In genomic region chr19:15035554-15035953, GRCm38 (mm10) we compare ENCODE assay signal across 9 mouse cellular contexts.
DNase-seq lines count a peak whose midpoint lies in the region; ATAC-seq and TF ChIP-seq lines count a peak whose summit lies in the region.
"Had no signal": no experiment of that assay in that cellular context is flagged by ENCODE, and none has a peak within 500 bp of the region (broad histone marks: within the 10 kb centered on the region; RNA-seq: fewer than 3 reads in every experiment).

No protein-coding gene starts in this region.

- H3K4me3 ChIP-seq in E14TG2a.4 (replicated peaks; ENCODE audit: low read length): no peak overlapping the region
- H3K4me3 ChIP-seq: heart, embryonic 15.5 days had no signal

- peaks cover 8% of the 10 kb centered on the region for H3K9me3 ChIP-seq in E14TG2a.4 (ENCODE audit: low read length)
- H3K9me3 ChIP-seq: heart, embryonic 15.5 days had no signal

- intact Hi-C loops in heart, postnatal 14 days (cut with DNase I): loop anchor here (1.0 to 10.0 kb wide), 2 partner anchors 579 to 1054 kb away; no protein-coding TSS in a partner anchor

- no peaks in the 10 kb centered on the region for H3K27me3 ChIP-seq in E14TG2a.4 (ENCODE audit: insufficient read depth, low read length)

- peaks cover 11% of the 10 kb centered on the region for H3K4me1 ChIP-seq in E14TG2a.4 (replicated peaks; ENCODE audit: low read depth, low read length)
- H3K4me1 ChIP-seq: heart, embryonic 15.5 days had no signal

- H3K36me3 ChIP-seq in E14TG2a.4 (ENCODE audit: insufficient read depth, low read length): no peaks in the 10 kb centered on the region
- H3K36me3 ChIP-seq: heart, embryonic 15.5 days had no signal

- peak; percentile 98 for TF ChIP-seq CTCF in E14TG2a.4 (conservative IDR thresholded peaks at IDR 0.05; ENCODE audit: low read length)

- ATAC-seq in megakaryocyte-erythroid progenitor cell, adult 5-6 weeks (replicated peaks; ENCODE audit: low FRiP score, low TSS enrichment, poor library complexity, severe bottlenecking): no peak

- peak; percentile 60 to 84 for DNase-seq in adrenal gland, adult (ENCODE audit: inconsistent age in 2 of 2, low spot score in 1 of 2)
- peak; percentile 82 for DNase-seq in embryo, embryonic 10.5 days (ENCODE audit: low spot score)
- DNase-seq in heart, postnatal 14 days: peak; percentile 66 to 75
- peak; percentile 50 to 80 for DNase-seq in layer of hippocampus, adult 8-10 months (ENCODE audit: low spot score in 2 of 2)
- peak; percentile 69 to 74 for DNase-seq in lung, postnatal 4 days
- peak; percentile 78 for DNase-seq in right cerebral cortex, postnatal 4 days
